Mouse (Mus musculus): ENCODE results near the gene Phldb1.

GRCm38 (mm10) chr9:44708925-44709324, 26.1 kb downstream of the Phldb1 start:
- TF ChIP-seq POLR2A (IDR thresholded peaks at IDR 0.05; ENCODE audit: extremely low read depth, insufficient read depth, low read length) (no peak), CTCF (IDR thresholded peaks at IDR 0.05; ENCODE audit: extremely low read depth, insufficient read depth, low read length) (no peak)
